Mouse (Mus musculus): ENCODE data around the gene Ddx27.

DNA sequence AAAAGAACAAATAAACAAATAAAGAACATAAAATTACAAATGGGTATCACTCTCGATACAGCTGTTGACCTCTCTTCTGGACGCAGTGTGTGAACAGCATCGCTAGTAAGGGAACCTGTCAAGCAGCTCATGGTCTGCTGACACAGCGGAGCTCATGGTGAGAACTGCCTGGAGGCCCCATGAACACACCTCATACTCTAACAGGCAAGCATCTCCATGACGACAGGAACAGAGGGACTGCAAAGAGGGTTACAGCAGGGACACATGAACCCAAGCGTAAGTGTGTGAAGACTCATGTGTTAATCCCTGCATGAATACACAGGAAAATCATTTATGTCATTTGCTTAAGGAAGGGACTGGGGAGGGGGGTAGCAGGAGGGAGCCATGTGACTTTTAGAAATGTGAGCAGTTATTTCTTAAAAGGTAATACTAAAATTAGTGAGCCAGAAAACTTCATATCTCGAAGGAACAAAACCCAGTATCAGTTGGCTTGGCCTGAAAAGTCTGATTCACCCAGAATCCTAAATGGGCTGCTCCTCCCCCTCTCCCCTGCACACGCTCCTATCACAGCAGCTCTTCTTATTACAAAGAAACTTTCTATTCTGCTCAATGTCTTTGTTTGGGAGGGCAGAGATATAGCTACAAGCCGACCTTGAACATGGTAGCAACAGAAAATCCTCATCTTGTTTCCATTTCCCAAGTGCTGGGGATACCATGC lies 38.3 kb downstream of the Ddx27 start:
- TF ChIP-seq POLR2A (IDR thresholded peaks at IDR 0.05; ENCODE audit: insufficient read depth, low read depth, low read length): no peak
- no peak for TF ChIP-seq CTCF (IDR thresholded peaks at IDR 0.05; ENCODE audit: insufficient read depth, low read depth, low read length)
